Mouse (Mus musculus) forebrain, postnatal 0 days (tissue): Measurements from ENCODE around the gene Pnmal2. TPM values are rescaled to one million over a fixed set of nuclear protein-coding genes. Genes with fewer than 3 reads are reported as not detected.

ENCODE experiments used
- ATAC-seq: fragments of 200-750 bp; cut with Nextera tagmentation; 2 replicates; pipeline ENCODE4 v1.8.0; 2017; ENCODE audit warnings: mild to moderate bottlenecking, moderate library complexity
- DNase-seq: peaks from one replicate; pipeline ENCODE4 v3.0.0-alpha.2; 2015
- H3K27ac ChIP-seq: fragments of 300-500 bp; sonication (generic); 2 replicates; pipeline ENCODE4 v1.5.1; 2014; ENCODE audit warnings: low read depth, mild to moderate bottlenecking, antibody characterized with exemption, low read length, moderate library complexity, mixed read lengths
- H3K27me3 ChIP-seq: fragments of 300-500 bp; sonication (generic); 2 replicates; pipeline ENCODE4 v1.6.1; 2014; ENCODE audit warnings: mild to moderate bottlenecking, low read length, mixed read lengths; ENCODE audit not compliant: insufficient read depth
- H3K36me3 ChIP-seq: fragments of 300-500 bp; sonication (generic); 2 replicates; pipeline ENCODE4 v1.6.1; 2014; ENCODE audit warnings: mild to moderate bottlenecking, moderate library complexity; ENCODE audit not compliant: insufficient read depth
- H3K4me1 ChIP-seq: fragments of 300-500 bp; sonication (generic); 2 replicates; pipeline ENCODE4 v1.6.1; 2014; ENCODE audit warnings: antibody characterized with exemption; ENCODE audit not compliant: insufficient read depth
- H3K4me2 ChIP-seq: fragments of 300-500 bp; sonication (generic); 2 replicates; pipeline ENCODE4 v1.6.1; 2014; ENCODE audit warnings: low read depth, mild to moderate bottlenecking, moderate library complexity
- H3K4me3 ChIP-seq: fragments of 300-500 bp; sonication (generic); 2 replicates; pipeline ENCODE4 v1.5.1; 2014; ENCODE audit warnings: low read depth, low read length, mixed read lengths
- H3K9ac ChIP-seq: fragments of 300-500 bp; sonication (generic); 2 replicates; pipeline ENCODE4 v1.6.1; 2014; ENCODE audit warnings: mild to moderate bottlenecking
- H3K9me3 ChIP-seq: fragments of 300-500 bp; sonication (generic); 2 replicates; pipeline ENCODE4 v1.6.1; 2016; ENCODE audit warnings: low read length
- CTCF ChIP-seq: sonication (generic); IDR thresholded peaks from 2 replicates; pipeline ENCODE4 v1.5.1; 2016; ENCODE audit warnings: antibody characterized with exemption, control low read depth, low read depth
- WGBS: fragments of 180-500 bp; shearing (Covaris S2); extraction: QIAGEN DNeasy Blood & Tissue Kit; methylation state at CpG from one replicate; pipeline ENCODE4 v1.1.7; 2014; 5-methylcytosine and 5-hydroxymethylcytosine counted together
- polyA plus RNA-seq: library from polyadenylated mRNA; unstranded; fragments of >200 nt; fragmentation: Nextera tagmentation; extraction: Ambion mirVana; gene quantifications from 2 replicates; pipeline ENCODE4 v1.2.1, GENCODE M21; 2015
- total RNA-seq: library from RNA; depleted of rRNA; stranded (reverse); fragments of >200 nt; gene quantifications from 2 replicates; pipeline ENCODE4 v1.2.3, GENCODE M21; 2014

Pnmal2 gene
- total and polyA plus RNA-seq, 2 experiments from 2014 or later, result 133 to 134 TPM

- H3K4me2 ChIP-seq, result peak within 1 kb of the TSS; percentile 75
- H3K4me3 ChIP-seq, result peak within 1 kb of the TSS; percentile 38
- peak within 1 kb of the TSS; percentile 70 for H3K27ac ChIP-seq
- H3K9ac ChIP-seq, result peak within 1 kb of the TSS; percentile 56
- TF ChIP-seq CTCF, result no peak
- ATAC-seq (peak; percentile 92), DNase-seq (peak; percentile 94)
- no peaks in the 10 kb centered on the region for H3K27me3 ChIP-seq
- peaks cover 31% of the 10 kb centered on the region for H3K4me1 ChIP-seq
- WGBS, result 18% methylated on average over 26 of the region's 26 CpGs
- H3K36me3 ChIP-seq, result no peaks in the 10 kb centered on the region
- H3K9me3 ChIP-seq, result no peaks in the 10 kb centered on the region
Measured at GRCm38 (mm10) chr7:16982859-16983568, 38.5 kb downstream of the Pnmal2 start, which contains the start of gene Gm42372. Gene Gm42372, plus strand, starts transcription at chr7:16983086.

GRCm38 (mm10) chr7:16987541-16988149 lies 43.2 kb downstream of the Pnmal2 start:
- Histone ChIP-seq H3K27me3 (no peaks in the 10 kb centered on the region), H3K27ac (peak overlapping the region; percentile 42), H3K36me3 (no peaks in the 10 kb centered on the region), H3K4me2 (no peak overlapping the region), H3K9ac (no peak overlapping the region), H3K4me3 (no peak overlapping the region), H3K4me1 (peaks cover 27% of the 10 kb centered on the region), H3K9me3 (no peaks in the 10 kb centered on the region)
- ATAC-seq, result no peak
- no peak for DNase-seq
- no peak for TF ChIP-seq CTCF
- WGBS, result 20% methylated on average over 7 of the region's 7 CpGs

- H3K27me3 ChIP-seq, result no peaks in the 10 kb centered on the region
- WGBS, result 22% methylated on average over 3 of the region's 3 CpGs
- no peaks in the 10 kb centered on the region for H3K9me3 ChIP-seq
- DNase-seq (no peak), ATAC-seq (no peak)
- no peak for TF ChIP-seq CTCF
- no peak overlapping the region for H3K9ac ChIP-seq
- peaks cover 22% of the 10 kb centered on the region for H3K4me1 ChIP-seq
- no peaks in the 10 kb centered on the region for H3K36me3 ChIP-seq
- H3K27ac ChIP-seq, result 0 out of 2 replicates have a peak overlapping the region, but pooled peaks have one; percentile 42
- H3K4me3 ChIP-seq, result no peak overlapping the region
- no peak overlapping the region for H3K4me2 ChIP-seq
Measured at GRCm38 (mm10) chr7:16988405-16988804, 43.9 kb downstream of the Pnmal2 start.

GRCm38 (mm10) chr7:16990006-16990744 lies 45.7 kb downstream of the Pnmal2 start:
- no peaks in the 10 kb centered on the region for H3K27me3 ChIP-seq
- no peak for TF ChIP-seq CTCF
- ATAC-seq (no peak), DNase-seq (no peak)
- no peaks in the 10 kb centered on the region for H3K36me3 ChIP-seq
- peak overlapping the region; percentile 64 for H3K27ac ChIP-seq
- peaks cover 16% of the 10 kb centered on the region for H3K4me1 ChIP-seq
- 31% methylated on average over 15 of the region's 15 CpGs for WGBS
- H3K9ac ChIP-seq, result no peak overlapping the region
- H3K4me3 ChIP-seq, result no peak overlapping the region
- H3K4me2 ChIP-seq, result no peak overlapping the region
- no peaks in the 10 kb centered on the region for H3K9me3 ChIP-seq

DNA sequence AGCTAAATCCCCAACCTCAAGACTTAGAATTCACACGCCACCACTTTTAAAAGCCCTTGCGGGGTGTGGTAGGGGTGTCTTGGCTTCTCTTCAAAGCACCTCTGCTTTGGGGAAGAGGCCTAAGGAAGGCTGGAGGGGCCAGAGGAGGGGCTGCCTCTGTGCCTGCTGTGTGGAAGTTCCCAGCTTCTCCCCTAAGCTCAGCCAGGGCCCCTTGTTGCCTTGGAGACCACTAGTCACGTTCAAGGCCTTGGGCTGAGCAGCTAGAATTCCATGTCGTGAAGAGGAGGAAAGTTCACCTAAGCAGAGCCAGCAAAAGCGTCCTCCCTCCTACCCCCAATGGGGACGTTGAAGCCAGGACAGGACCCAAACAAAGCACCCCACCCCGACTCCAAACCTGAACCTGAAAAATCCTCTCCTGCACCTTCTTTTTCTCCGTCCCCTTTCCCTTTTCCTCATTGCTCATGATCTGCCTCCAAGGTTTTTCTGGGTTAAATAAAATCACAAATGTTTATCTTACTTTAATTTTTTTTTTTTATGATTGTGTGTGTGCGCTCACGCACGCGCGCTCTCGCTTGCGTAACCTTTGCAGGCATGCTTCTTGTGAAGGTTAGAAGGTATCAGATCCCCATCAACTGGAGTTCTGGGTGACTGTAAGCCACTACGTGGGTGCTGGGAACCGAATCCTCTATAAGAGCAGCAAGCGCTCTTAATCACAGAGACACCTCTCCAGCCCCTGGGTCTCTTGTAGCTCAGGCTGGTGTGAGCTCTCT lies 47.4 kb downstream of the Pnmal2 start:
- Histone ChIP-seq H3K27ac (peak overlapping the region; percentile 31), H3K9ac (no peak overlapping the region), H3K4me2 (no peak overlapping the region), H3K4me3 (no peak overlapping the region), H3K27me3 (no peaks in the 10 kb centered on the region), H3K36me3 (no peaks in the 10 kb centered on the region), H3K4me1 (peaks cover 16% of the 10 kb centered on the region), H3K9me3 (no peaks in the 10 kb centered on the region)
- WGBS, result 52% methylated on average over 18 of the region's 18 CpGs
- ATAC-seq (peak; percentile 58), DNase-seq (peak; percentile 63)
- TF ChIP-seq CTCF, result no peak

DNA sequence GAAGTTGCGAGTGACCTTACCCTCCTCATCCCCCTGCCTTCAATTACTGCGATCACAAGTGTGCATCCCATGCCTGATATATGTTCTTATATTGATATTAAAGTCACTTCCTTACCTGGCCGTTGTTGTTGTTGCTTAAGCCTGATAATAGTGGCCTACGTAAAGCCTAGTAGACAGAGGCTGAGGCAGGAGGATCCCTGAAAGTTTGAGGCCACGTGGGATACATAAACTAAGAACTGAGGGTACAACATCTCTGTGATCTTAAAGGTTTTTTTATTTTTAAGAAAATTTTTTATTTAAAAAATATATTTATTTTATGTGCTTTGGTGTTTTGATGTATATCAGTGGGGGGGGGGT lies 47.9 kb downstream of the Pnmal2 start, which contains the start of gene Ccdc8:
Ccdc8 (plus strand) TSS at position 258 of the 357 bp plus-strand sequence.
- H3K4me1 ChIP-seq, result peaks cover 14% of the 10 kb centered on the region
- peak within 1 kb of the TSS; percentile 31 for H3K27ac ChIP-seq
- no peaks in the 10 kb centered on the region for H3K27me3 ChIP-seq
- H3K9me3 ChIP-seq, result no peaks in the 10 kb centered on the region
- no peak for DNase-seq
- no peaks in the 10 kb centered on the region for H3K36me3 ChIP-seq
- 95% methylated on average over 5 of the region's 5 CpGs for WGBS
- peak within 1 kb of the TSS; percentile 44 for H3K4me2 ChIP-seq
- no peak within 1 kb of the TSS for H3K9ac ChIP-seq
- no peak within 1 kb of the TSS for H3K4me3 ChIP-seq
- no peak for ATAC-seq
- TF ChIP-seq CTCF, result no peak
